Mouse (Mus musculus) bone marrow, adult 2 months (tissue): ENCODE data around the gene Tm4sf5.

Experiments
- CTCF ChIP-seq: fragments of 200-500 bp; IDR thresholded peaks from 2 replicates; pipeline ENCODE4 v1.5.1; 2011; ENCODE audit warnings: low read length, control low read depth; ENCODE audit not compliant: control insufficient read depth, insufficient read depth
- POLR2A ChIP-seq: fragments of 200-500 bp; IDR thresholded peaks from 2 replicates; pipeline ENCODE4 v1.6.1; 2011; ENCODE audit warnings: low read depth, mild to moderate bottlenecking, control low read depth, low read length, borderline replicate concordance; ENCODE audit not compliant: control insufficient read depth

DNA sequence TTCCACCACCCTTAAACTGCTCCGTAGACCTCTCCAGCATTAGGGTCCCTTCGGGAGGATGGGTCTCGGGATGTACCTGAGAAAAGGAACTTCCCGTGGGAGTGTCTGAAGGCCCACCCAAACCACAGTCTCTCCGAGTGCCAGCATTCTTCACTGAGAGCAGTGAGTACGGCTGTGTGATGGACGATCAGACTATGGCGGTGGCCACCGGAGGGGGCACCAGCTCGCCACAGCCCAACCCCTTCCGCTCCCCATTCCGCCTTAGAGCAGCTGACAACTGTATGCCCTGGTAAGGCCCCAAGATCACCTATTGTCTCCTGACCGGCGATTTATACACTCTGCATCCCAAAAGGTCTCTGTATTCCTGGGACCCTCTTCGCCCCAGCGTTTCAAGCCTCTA, 39.8 kb upstream of the Tm4sf5 start:
- no peak for TF ChIP-seq CTCF
- TF ChIP-seq POLR2A, result no peak
